Mouse (Mus musculus): ENCODE measurements around the gene Gm10318. TPM values are rescaled to one million over a fixed set of nuclear protein-coding genes. Genes with fewer than 3 reads are reported as not detected.

Gm10318 gene
- polyA plus RNA-seq, 1 experiment = not detected

- H3K27ac ChIP-seq (ENCODE audit: insufficient read depth, low read length) = no peak overlapping the region
- H3K4me3 ChIP-seq (ENCODE audit: low read depth, low read length) = no peak overlapping the region
- H3K9ac ChIP-seq (ENCODE audit: low read depth, poor library complexity, severe bottlenecking) = no peak overlapping the region
- no peaks in the 10 kb centered on the region for H3K4me1 ChIP-seq (ENCODE audit: control insufficient read depth, insufficient read depth, low read length)
- no peaks in the 10 kb centered on the region for H3K36me3 ChIP-seq (ENCODE audit: control insufficient read depth, insufficient read depth, low read length, poor library complexity, severe bottlenecking)
- TF ChIP-seq CTCF (IDR thresholded peaks at IDR 0.05; ENCODE audit: low read depth, low read length) = no peak
- TF ChIP-seq EP300 (IDR thresholded peaks at IDR 0.05; ENCODE audit: insufficient read depth, low read depth, low read length) = no peak
- TF ChIP-seq POLR2A (IDR thresholded peaks at IDR 0.05; ENCODE audit: insufficient read depth, low read length) = no peak
- H3K9me3 ChIP-seq (replicated peaks; ENCODE audit: control insufficient read depth, insufficient read depth, low read length, poor library complexity, severe bottlenecking) = no peaks in the 10 kb centered on the region
- H3K27me3 ChIP-seq (ENCODE audit: control insufficient read depth, insufficient read depth, low read length, poor library complexity, severe bottlenecking) = no peaks in the 10 kb centered on the region
These were observed 47.5 kb downstream of the Gm10318 start for GRCm38 (mm10) chr10:77900126-77900525.

GRCm38 (mm10) chr10:77900903-77901818 is 48.5 kb downstream of the Gm10318 start:
- no peaks in the 10 kb centered on the region for H3K36me3 ChIP-seq (ENCODE audit: control insufficient read depth, insufficient read depth, low read length, poor library complexity, severe bottlenecking)
- no peaks in the 10 kb centered on the region for H3K9me3 ChIP-seq (replicated peaks; ENCODE audit: control insufficient read depth, insufficient read depth, low read length, poor library complexity, severe bottlenecking)
- TF ChIP-seq CTCF (IDR thresholded peaks at IDR 0.05; ENCODE audit: low read depth, low read length) (no peak), EP300 (IDR thresholded peaks at IDR 0.05; ENCODE audit: insufficient read depth, low read depth, low read length) (no peak), POLR2A (IDR thresholded peaks at IDR 0.05; ENCODE audit: insufficient read depth, low read length) (no peak)
- peak overlapping the region; percentile 73 for H3K9ac ChIP-seq (ENCODE audit: low read depth, poor library complexity, severe bottlenecking)
- H3K4me1 ChIP-seq (ENCODE audit: control insufficient read depth, insufficient read depth, low read length) = no peaks in the 10 kb centered on the region
- H3K27me3 ChIP-seq (ENCODE audit: control insufficient read depth, insufficient read depth, low read length, poor library complexity, severe bottlenecking) = no peaks in the 10 kb centered on the region
- peak overlapping the region; percentile 93 for H3K4me3 ChIP-seq (ENCODE audit: low read depth, low read length)
- no peak overlapping the region for H3K27ac ChIP-seq (ENCODE audit: insufficient read depth, low read length)

GRCm38 (mm10) chr10:77901871-77902210 is 49.2 kb downstream of the Gm10318 start:
- H3K9me3 ChIP-seq (replicated peaks; ENCODE audit: control insufficient read depth, insufficient read depth, low read length, poor library complexity, severe bottlenecking) = no peaks in the 10 kb centered on the region
- H3K27me3 ChIP-seq (ENCODE audit: control insufficient read depth, insufficient read depth, low read length, poor library complexity, severe bottlenecking) = no peaks in the 10 kb centered on the region
- peak overlapping the region; percentile 73 for H3K9ac ChIP-seq (ENCODE audit: low read depth, poor library complexity, severe bottlenecking)
- H3K36me3 ChIP-seq (ENCODE audit: control insufficient read depth, insufficient read depth, low read length, poor library complexity, severe bottlenecking) = no peaks in the 10 kb centered on the region
- TF ChIP-seq CTCF (IDR thresholded peaks at IDR 0.05; ENCODE audit: low read depth, low read length) (no peak), EP300 (IDR thresholded peaks at IDR 0.05; ENCODE audit: insufficient read depth, low read depth, low read length) (no peak), POLR2A (IDR thresholded peaks at IDR 0.05; ENCODE audit: insufficient read depth, low read length) (no peak)
- H3K27ac ChIP-seq (ENCODE audit: insufficient read depth, low read length) = no peak overlapping the region
- peak overlapping the region; percentile 93 for H3K4me3 ChIP-seq (ENCODE audit: low read depth, low read length)
- H3K4me1 ChIP-seq (ENCODE audit: control insufficient read depth, insufficient read depth, low read length) = no peaks in the 10 kb centered on the region

- H3K27me3 ChIP-seq (ENCODE audit: control insufficient read depth, insufficient read depth, low read length, poor library complexity, severe bottlenecking) = no peaks in the 10 kb centered on the region
- H3K4me3 ChIP-seq (ENCODE audit: low read depth, low read length) = peak within 1 kb of the TSS; percentile 93
- H3K9me3 ChIP-seq (replicated peaks; ENCODE audit: control insufficient read depth, insufficient read depth, low read length, poor library complexity, severe bottlenecking) = no peaks in the 10 kb centered on the region
- TF ChIP-seq POLR2A (IDR thresholded peaks at IDR 0.05; ENCODE audit: insufficient read depth, low read length) (no peak), EP300 (IDR thresholded peaks at IDR 0.05; ENCODE audit: insufficient read depth, low read depth, low read length) (no peak), CTCF (IDR thresholded peaks at IDR 0.05; ENCODE audit: low read depth, low read length) (no peak)
- H3K9ac ChIP-seq (ENCODE audit: low read depth, poor library complexity, severe bottlenecking) = peak within 1 kb of the TSS; percentile 73
- H3K4me1 ChIP-seq (ENCODE audit: control insufficient read depth, insufficient read depth, low read length) = no peaks in the 10 kb centered on the region
- H3K36me3 ChIP-seq (ENCODE audit: control insufficient read depth, insufficient read depth, low read length, poor library complexity, severe bottlenecking) = no peaks in the 10 kb centered on the region
- no peak within 1 kb of the TSS for H3K27ac ChIP-seq (ENCODE audit: insufficient read depth, low read length)
These were observed 49.7 kb downstream of the Gm10318 start, which contains the start of gene Lrrc3 for GRCm38 (mm10) chr10:77902211-77902893. TSS of gene Lrrc3 (minus strand) at chr10:77902536.

GRCm38 (mm10) chr10:77902894-77903715 is 50.4 kb downstream of the Gm10318 start:
- Histone ChIP-seq H3K9me3 (replicated peaks; ENCODE audit: control insufficient read depth, insufficient read depth, low read length, poor library complexity, severe bottlenecking) (no peaks in the 10 kb centered on the region), H3K27me3 (ENCODE audit: control insufficient read depth, insufficient read depth, low read length, poor library complexity, severe bottlenecking) (no peaks in the 10 kb centered on the region), H3K4me1 (ENCODE audit: control insufficient read depth, insufficient read depth, low read length) (no peaks in the 10 kb centered on the region), H3K4me3 (ENCODE audit: low read depth, low read length) (peak overlapping the region; percentile 70), H3K27ac (ENCODE audit: insufficient read depth, low read length) (no peak overlapping the region), H3K9ac (ENCODE audit: low read depth, poor library complexity, severe bottlenecking) (peak overlapping the region; percentile 73), H3K36me3 (ENCODE audit: control insufficient read depth, insufficient read depth, low read length, poor library complexity, severe bottlenecking) (no peaks in the 10 kb centered on the region)
- TF ChIP-seq CTCF (IDR thresholded peaks at IDR 0.05; ENCODE audit: low read depth, low read length) = no peak
- TF ChIP-seq POLR2A (IDR thresholded peaks at IDR 0.05; ENCODE audit: insufficient read depth, low read length) = no peak
- no peak for TF ChIP-seq EP300 (IDR thresholded peaks at IDR 0.05; ENCODE audit: insufficient read depth, low read depth, low read length)

Other genes starting within 250 kb of the Gm10318 start
- 218 and 242 TPM in 2 replicates for gene Sumo3, start 246.8 kb upstream of the Gm10318 start, polyA plus RNA-seq (2011; ENCODE audit: insufficient read depth, insufficient read length, low read depth, missing spikeins)
- gene Gm49325, start 246.7 kb upstream of the Gm10318 start, polyA plus RNA-seq (2011; ENCODE audit: insufficient read depth, insufficient read length, low read depth, missing spikeins) = 50.7 and 57.6 TPM in 2 replicates
- 40.2 and 43.2 TPM in 2 replicates for gene Ube2g2, start 230.6 kb upstream of the Gm10318 start, polyA plus RNA-seq (2011; ENCODE audit: insufficient read depth, insufficient read length, low read depth, missing spikeins)
- gene Tspear, start 166.3 kb upstream of the Gm10318 start, polyA plus RNA-seq (2011; ENCODE audit: insufficient read depth, insufficient read length, low read depth, missing spikeins) = 0.91 and 1.2 TPM in 2 replicates
- not detected in 2 replicates for gene Gm19402, start 162.1 kb upstream of the Gm10318 start, polyA plus RNA-seq (2011; ENCODE audit: insufficient read depth, insufficient read length, low read depth, missing spikeins)
- not detected in 2 replicates for gene Gm9508, start 155.6 kb upstream of the Gm10318 start, polyA plus RNA-seq (2011; ENCODE audit: insufficient read depth, insufficient read length, low read depth, missing spikeins)
- gene Gm10272, start 146.2 kb upstream of the Gm10318 start, polyA plus RNA-seq (2011; ENCODE audit: insufficient read depth, insufficient read length, low read depth, missing spikeins) = not detected in 2 replicates
- not detected in 2 replicates for gene Gm10024, start 141.4 kb upstream of the Gm10318 start, polyA plus RNA-seq (2011; ENCODE audit: insufficient read depth, insufficient read length, low read depth, missing spikeins)
- not detected in 2 replicates for gene Gm10142, start 137.1 kb upstream of the Gm10318 start, polyA plus RNA-seq (2011; ENCODE audit: insufficient read depth, insufficient read length, low read depth, missing spikeins)
- gene Krtap12-1, start 132.3 kb upstream of the Gm10318 start, polyA plus RNA-seq (2011; ENCODE audit: insufficient read depth, insufficient read length, low read depth, missing spikeins) = not detected in 2 replicates
- not detected in 2 replicates for gene Gm10100, start 126.4 kb upstream of the Gm10318 start, polyA plus RNA-seq (2011; ENCODE audit: insufficient read depth, insufficient read length, low read depth, missing spikeins)
- not detected in 2 replicates for gene Gm18596, start 110.2 kb upstream of the Gm10318 start, polyA plus RNA-seq (2011; ENCODE audit: insufficient read depth, insufficient read length, low read depth, missing spikeins)
- not detected in 2 replicates for gene Gm9736, start 101.5 kb upstream of the Gm10318 start, polyA plus RNA-seq (2011; ENCODE audit: insufficient read depth, insufficient read length, low read depth, missing spikeins)
- not detected in 2 replicates for gene Gm3233, start 93.2 kb upstream of the Gm10318 start, polyA plus RNA-seq (2011; ENCODE audit: insufficient read depth, insufficient read length, low read depth, missing spikeins)
- gene Gm3238, start 81.5 kb upstream of the Gm10318 start, polyA plus RNA-seq (2011; ENCODE audit: insufficient read depth, insufficient read length, low read depth, missing spikeins) = not detected in 2 replicates
- gene Gm7138, start 75.9 kb upstream of the Gm10318 start, polyA plus RNA-seq (2011; ENCODE audit: insufficient read depth, insufficient read length, low read depth, missing spikeins) = not detected in 2 replicates
- gene Gm3250, start 70.3 kb upstream of the Gm10318 start, polyA plus RNA-seq (2011; ENCODE audit: insufficient read depth, insufficient read length, low read depth, missing spikeins) = not detected in 2 replicates
- gene Gm7137, start 64.7 kb upstream of the Gm10318 start, polyA plus RNA-seq (2011; ENCODE audit: insufficient read depth, insufficient read length, low read depth, missing spikeins) = not detected in 2 replicates
- gene Gm9639, start 57.8 kb upstream of the Gm10318 start, polyA plus RNA-seq (2011; ENCODE audit: insufficient read depth, insufficient read length, low read depth, missing spikeins) = not detected in 2 replicates
- gene Gm19668, start 53.7 kb upstream of the Gm10318 start, polyA plus RNA-seq (2011; ENCODE audit: insufficient read depth, insufficient read length, low read depth, missing spikeins) = not detected in 2 replicates
- gene Gm9507, start 41.0 kb upstream of the Gm10318 start, polyA plus RNA-seq (2011; ENCODE audit: insufficient read depth, insufficient read length, low read depth, missing spikeins) = not detected in 2 replicates
- gene Gm2696, start 38.2 kb upstream of the Gm10318 start, polyA plus RNA-seq (2011; ENCODE audit: insufficient read depth, insufficient read length, low read depth, missing spikeins) = not detected in 2 replicates
- not detected in 2 replicates for gene Krtap10-4, start 25.8 kb upstream of the Gm10318 start, polyA plus RNA-seq (2011; ENCODE audit: insufficient read depth, insufficient read length, low read depth, missing spikeins)
- not detected in 2 replicates for gene Krtap10-10, start 16.9 kb upstream of the Gm10318 start, polyA plus RNA-seq (2011; ENCODE audit: insufficient read depth, insufficient read length, low read depth, missing spikeins)
- not detected in 2 replicates for gene Gm36176, start 6.1 kb upstream of the Gm10318 start, polyA plus RNA-seq (2011; ENCODE audit: insufficient read depth, insufficient read length, low read depth, missing spikeins)
- gene Gm3285, start 9.1 kb downstream of the Gm10318 start, polyA plus RNA-seq (2011; ENCODE audit: insufficient read depth, insufficient read length, low read depth, missing spikeins) = not detected in 2 replicates
- gene Lrrc3, start 49.7 kb downstream of the Gm10318 start, polyA plus RNA-seq (2011; ENCODE audit: insufficient read depth, insufficient read length, low read depth, missing spikeins) = 5.6 and 6.3 TPM in 2 replicates
- 0.07 TPM in 1 of 2 replicates, not detected in the other for gene Trpm2, start 117.7 kb downstream of the Gm10318 start, polyA plus RNA-seq (2011; ENCODE audit: insufficient read depth, insufficient read length, low read depth, missing spikeins)
- gene 1810043G02Rik, start 125.7 kb downstream of the Gm10318 start, polyA plus RNA-seq (2011; ENCODE audit: insufficient read depth, insufficient read length, low read depth, missing spikeins) = 4.2 and 4.7 TPM in 2 replicates
- 100 and 102 TPM in 2 replicates for gene Pfkl, start 157.2 kb downstream of the Gm10318 start, polyA plus RNA-seq (2011; ENCODE audit: insufficient read depth, insufficient read length, low read depth, missing spikeins)
- gene Dnmt3l, start 189.1 kb downstream of the Gm10318 start, polyA plus RNA-seq (2011; ENCODE audit: insufficient read depth, insufficient read length, low read depth, missing spikeins) = 175 and 179 TPM in 2 replicates
- 20.9 and 23.5 TPM in 2 replicates for gene Aire, start 190.8 kb downstream of the Gm10318 start, polyA plus RNA-seq (2011; ENCODE audit: insufficient read depth, insufficient read length, low read depth, missing spikeins)
- gene Icosl, start 216.4 kb downstream of the Gm10318 start, polyA plus RNA-seq (2011; ENCODE audit: insufficient read depth, insufficient read length, low read depth, missing spikeins) = 12.7 and 13.5 TPM in 2 replicates

Measured in ES-Bruce4 (cell line).